Mouse (Mus musculus) C3H10T1/2 (cell line): ENCODE data around the gene Gm20708. TPM values are rescaled to one million over a fixed set of nuclear protein-coding genes. Genes with fewer than 3 reads are reported as not detected.

Experiments
- polyA plus RNA-seq, 2 experiments: library from polyadenylated mRNA; unstranded; fragments of >200 nt; fragmentation: generic; extraction: Trizol; gene quantifications; one replicate each; pipeline ENCODE4 v1.2.1; 2012; ENCODE audit warnings: missing spikeins in 2 of 2

The Gm20708 gene
- under 1 TPM; 0.08 to 0.85 TPM for polyA plus RNA-seq

DNA sequence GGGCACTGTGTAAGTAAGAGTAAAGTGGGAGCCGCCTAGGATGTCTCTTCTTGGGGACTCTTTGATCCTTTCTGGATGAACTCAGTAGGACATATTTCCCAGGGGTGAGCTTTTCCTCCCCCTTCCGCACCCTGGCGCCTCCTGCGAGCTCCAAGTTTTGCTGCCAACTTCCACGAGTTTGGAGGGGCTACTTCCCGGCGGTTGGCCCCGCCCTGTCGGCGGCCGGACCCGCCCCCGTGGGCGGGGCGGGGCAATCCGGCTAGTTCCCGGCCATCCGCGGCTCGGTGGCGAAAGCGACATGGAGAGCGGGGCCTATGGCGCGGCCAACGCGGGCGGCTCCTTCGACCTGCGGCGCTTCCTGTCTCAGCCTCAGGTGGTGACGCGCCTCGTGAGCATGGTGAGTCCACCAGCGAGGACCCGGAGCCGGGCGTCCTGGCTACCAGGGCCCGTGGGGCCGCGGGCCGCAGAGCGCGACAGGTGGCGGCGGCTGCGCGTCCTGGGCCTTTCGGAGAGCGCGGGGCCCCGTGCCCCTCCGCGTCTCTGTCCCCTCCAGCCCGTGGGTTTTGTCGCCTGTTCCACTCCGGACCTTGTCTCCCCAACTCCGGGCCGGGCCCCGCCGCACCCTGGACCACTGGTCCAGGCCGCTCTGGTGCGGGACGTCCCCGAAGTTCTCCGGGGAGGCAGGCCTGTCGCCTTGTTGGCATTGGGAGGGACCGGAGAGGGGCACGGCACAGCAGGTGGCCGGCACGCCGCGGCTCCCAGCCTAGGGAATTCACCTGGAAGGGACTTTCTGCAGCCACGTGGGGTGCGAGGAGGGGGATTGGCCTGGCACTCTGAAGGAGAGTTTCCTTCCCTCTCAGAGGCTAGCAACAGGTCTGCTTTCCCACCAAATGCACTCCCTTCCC lies at the start of gene Gm20708, which contains the start of gene Syngr2:
Gm20708 (plus strand) TSS at position 262 of the 905 bp plus-strand sequence.
Syngr2 (plus strand) TSS at position 262 of the 905 bp plus-strand sequence.

DNA sequence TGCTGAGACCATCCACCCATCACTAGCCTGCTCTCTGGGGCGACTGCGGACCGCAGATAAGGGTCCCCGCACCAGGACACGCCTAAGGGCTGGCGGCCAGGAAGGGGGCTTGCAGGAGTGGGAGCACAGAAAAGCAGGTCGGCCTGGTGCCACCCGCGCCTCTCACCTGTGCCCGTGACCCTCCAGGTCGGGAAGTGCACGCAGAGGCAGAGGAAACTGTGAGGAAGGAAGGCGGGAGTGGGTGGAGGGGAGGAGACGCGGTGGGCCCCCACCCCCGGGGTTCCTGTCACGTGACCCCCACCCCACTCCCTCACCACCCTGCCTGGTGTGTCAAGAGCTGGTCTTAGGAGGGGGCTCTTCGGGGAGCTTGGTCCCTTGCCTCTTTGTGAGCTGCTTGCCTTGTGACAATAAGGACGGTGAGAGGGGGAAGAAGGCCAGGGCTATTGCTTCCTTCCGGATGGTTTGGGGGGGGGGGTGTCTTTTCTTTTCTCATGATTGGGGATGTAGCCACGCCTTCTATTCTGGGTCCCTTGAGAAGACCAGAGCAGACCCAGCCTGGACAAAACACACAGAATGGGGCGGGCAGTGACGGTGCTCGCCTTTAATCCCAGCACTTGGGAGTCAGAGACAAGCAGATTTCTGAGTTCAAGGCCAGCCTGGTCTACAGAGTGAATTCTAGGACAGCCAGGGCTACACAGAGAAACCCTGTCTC lies 27.3 kb upstream of the Gm20708 start, which contains the start of the genes Tmc8 and Tmc6:
Tmc8 (plus strand) TSS at position 84 of the 712 bp plus-strand sequence.
Tmc6 (minus strand) TSS at position 206 of the 712 bp plus-strand sequence.

DNA sequence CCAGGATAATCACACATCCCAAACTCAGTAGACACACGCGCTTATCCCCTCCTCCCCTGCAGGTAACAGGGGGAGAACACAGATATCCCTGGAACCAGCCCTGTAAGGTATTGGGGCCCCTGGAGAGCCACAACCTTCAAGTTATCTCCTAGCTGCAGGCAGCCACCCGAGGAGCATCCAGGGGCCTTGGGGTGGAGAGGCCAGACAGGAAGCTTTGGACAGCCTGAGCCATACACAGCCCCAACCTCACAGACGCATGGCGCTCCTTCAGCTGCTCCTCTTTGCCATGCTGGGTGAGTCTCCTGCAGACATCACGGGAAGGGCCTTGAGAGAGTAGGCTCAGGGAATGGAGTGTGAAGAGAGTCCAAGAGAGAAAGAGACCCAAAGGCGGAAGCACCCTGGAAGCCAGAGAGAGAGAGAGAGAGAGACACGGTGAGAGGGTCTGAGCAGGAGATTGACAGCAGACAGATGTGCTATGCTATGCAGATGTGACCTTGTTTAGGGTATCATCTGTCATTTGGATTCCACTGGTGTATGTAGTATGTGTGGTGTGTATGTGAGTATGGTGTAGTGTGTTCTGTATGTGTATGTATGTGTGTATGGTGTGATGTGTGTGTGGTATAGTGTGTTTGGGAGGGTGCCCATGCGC lies 11.8 kb upstream of the Gm20708 start, which contains the start of gene 6030468B19Rik:
6030468B19Rik (plus strand) TSS at position 150 of the 649 bp plus-strand sequence.

DNA sequence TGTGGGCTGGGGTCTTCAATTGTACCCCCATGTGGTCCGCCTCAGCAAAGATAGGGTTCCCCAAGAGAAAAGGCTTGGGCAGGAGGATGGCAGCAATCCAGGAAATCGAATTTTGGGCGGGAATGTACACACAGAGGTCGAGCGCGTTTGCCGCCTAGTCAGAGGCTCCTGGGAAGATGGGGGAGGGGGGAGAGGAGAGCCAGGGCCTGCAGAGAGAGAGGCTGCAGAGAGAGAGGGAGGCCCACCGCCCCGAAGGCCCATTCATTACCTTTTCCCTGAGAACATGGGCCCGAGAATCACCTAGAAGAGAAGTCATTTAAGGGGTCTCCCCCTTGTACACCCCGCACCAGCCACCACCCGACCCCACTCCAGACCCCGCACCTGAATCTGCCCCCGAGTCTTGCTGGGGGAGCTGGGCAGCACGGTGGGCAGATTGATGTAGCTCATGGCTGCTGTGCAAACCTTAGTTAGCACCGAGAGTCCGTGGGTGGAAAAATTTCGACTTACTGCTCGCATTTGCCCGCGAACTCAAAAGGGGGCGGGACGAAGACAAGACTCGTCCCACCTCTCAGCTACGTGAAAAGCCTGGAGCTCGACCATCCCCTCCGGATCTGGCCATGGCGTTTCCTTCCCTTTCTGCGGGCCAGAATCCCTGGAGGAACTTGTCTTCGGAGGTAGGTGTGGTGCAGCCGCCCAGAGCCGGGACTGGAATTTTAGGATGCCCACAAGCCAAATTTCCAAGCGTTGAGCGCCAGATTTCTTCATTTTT lies 16.0 kb downstream of the Gm20708 start, which contains the start of the genes Afmid and Tk1:
Afmid (plus strand) TSS at position 592 of the 769 bp plus-strand sequence.
Tk1 (minus strand) TSS at position 760 of the 769 bp plus-strand sequence.

DNA sequence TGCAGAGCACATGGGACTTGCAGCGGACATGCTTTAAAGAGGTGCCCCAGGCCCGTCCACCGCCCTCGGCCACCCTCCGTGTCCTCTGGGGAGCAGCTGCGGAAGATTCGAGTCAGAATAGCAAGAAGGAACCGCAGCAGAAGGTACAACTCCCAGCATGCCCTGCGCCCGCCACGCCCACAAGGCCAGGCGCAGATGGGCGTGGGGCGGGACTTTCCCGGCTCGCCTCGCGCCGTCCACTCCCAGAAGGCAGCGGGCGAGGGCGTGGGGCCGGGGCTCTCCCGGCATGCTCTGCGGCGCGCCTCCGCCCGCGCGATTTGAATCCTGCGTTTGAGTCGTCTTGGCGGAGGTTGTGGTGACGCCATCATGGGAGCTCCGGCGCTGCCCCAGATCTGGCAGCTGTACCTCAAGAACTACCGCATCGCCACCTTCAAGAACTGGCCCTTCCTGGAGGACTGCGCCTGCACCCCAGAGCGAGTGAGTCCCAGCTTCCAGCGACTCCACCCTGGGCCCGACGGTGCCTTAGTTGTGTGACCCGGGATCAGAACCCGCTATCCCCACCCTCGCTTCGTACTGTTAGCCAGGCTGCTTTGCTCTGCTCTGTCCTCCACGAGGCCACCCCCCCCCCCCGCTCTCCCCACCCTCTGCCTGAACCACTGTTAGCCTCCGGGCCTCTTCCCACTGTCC lies 39.7 kb downstream of the Gm20708 start, which contains the start of gene Birc5:
Birc5 (plus strand) TSS at position 267 of the 687 bp plus-strand sequence.

DNA sequence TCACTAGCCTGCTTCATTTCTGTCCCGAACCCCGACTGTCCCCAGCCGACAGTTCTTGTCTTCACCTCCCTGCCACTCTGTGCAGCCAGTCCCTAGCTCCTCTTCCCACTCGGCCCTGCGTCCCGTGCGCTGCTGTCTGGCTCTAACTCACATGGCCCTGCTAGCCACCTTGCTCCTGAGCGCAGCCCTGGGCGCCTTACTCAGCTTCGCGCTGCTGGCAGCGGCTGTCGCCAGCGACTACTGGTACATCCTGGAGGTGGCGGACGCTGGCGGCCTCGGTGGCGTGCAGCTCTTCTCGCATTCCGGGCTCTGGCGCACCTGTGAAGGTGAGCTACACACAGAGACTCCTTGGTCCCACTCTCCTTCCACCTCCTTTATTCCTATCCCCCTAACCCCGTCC lies 51.1 kb downstream of the Gm20708 start, which contains the start of gene Tmem235:
Tmem235 (plus strand) TSS at position 152 of the 400 bp plus-strand sequence.

DNA sequence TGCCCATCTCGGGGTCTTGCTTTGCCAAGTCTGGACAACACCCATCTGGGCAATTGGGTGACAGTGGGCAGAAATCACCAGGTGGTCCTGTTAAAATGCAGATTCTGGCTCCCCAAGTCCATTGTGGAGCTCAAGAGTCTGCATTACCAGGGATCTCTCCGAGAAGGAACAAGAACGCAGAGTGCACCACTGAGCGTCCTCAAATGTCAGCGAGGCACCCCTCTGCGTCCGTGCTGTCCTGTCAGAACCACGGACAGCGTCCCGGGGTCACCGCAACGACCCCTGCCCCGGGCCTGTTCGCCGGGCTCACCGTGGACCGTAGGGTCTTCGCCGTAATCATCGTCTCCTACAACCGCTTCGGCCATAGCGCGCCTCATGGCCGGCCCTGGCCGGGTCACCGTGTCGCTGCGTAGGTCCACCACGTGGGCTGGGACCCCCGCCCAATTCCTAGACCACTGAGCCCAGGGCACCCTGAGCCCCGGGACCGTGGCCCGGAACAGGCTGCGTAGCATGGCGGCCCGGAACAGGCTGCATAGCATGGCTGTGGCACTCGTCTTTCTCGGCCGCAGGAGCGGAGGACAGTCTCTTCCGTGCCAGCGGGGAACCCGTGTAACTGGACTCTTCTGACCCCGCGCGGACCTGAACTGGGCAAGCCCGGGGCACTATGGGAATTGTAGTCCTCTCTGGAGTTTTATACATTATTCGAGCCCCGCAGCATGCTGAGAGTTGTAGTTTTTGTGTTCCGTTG lies 63.6 kb downstream of the Gm20708 start, which contains the start of gene Tha1:
Tha1 (minus strand) TSS at position 621 of the 748 bp plus-strand sequence.

Other genes starting within 250 kb of the Gm20708 start
- gene Tnrc6c, start 155.4 kb upstream of the Gm20708 start, polyA plus RNA-seq: 10 to 100 TPM in 1 of 2 experiments, 1 to 10 TPM in 1; 1.6 to 15.4 TPM
- gene Tmc8, start 27.6 kb upstream of the Gm20708 start, polyA plus RNA-seq: under 1 TPM; 0.05 to 0.53 TPM
- gene Tmc6, start 27.5 kb upstream of the Gm20708 start, polyA plus RNA-seq: 10 to 100 TPM; 34.3 to 53.3 TPM
- not detected for gene 6030468B19Rik, start 12.0 kb upstream of the Gm20708 start, polyA plus RNA-seq
- gene Syngr2, start within 50 bp of the Gm20708 start, polyA plus RNA-seq: 100 to 1,000 TPM in 1 of 2 experiments, 10 to 100 TPM in 1; 85.3 to 136 TPM
- gene Afmid, start 16.3 kb downstream of the Gm20708 start, polyA plus RNA-seq: 10 to 100 TPM in 1 of 2 experiments, 1 to 10 TPM in 1; 4.2 to 10.4 TPM
- gene Tk1, start 16.4 kb downstream of the Gm20708 start, polyA plus RNA-seq: 100 to 1,000 TPM; 130 to 337 TPM
- 100 to 1,000 TPM; 206 to 286 TPM for gene Birc5, start 39.6 kb downstream of the Gm20708 start, polyA plus RNA-seq
- under 1 TPM; 0.01 to 0.13 TPM for gene Tmem235, start 51.1 kb downstream of the Gm20708 start, polyA plus RNA-seq
- 1 to 10 TPM in 1 of 2 experiments, under 1 TPM in 1; 0.95 to 6.1 TPM for gene Tha1, start 63.8 kb downstream of the Gm20708 start, polyA plus RNA-seq
- 10 to 100 TPM; 16.0 to 49.1 TPM for gene Socs3, start 160.4 kb downstream of the Gm20708 start, polyA plus RNA-seq
- 10 to 100 TPM; 54.3 to 64.9 TPM for gene Pgs1, start 176.6 kb downstream of the Gm20708 start, polyA plus RNA-seq